In genomic region chr5:37388646-37389045, GRCm38 (mm10) we compare ENCODE assay signal across 29 mouse cellular contexts. TPM values are rescaled to one million over a fixed set of nuclear protein-coding genes. Genes with fewer than 3 reads are reported as not detected.
DNase-seq lines count a peak whose midpoint lies in the region; ATAC-seq and TF ChIP-seq lines count a peak whose summit lies in the region.
"Had no signal": no experiment of that assay in that cellular context is flagged by ENCODE, and none has a peak within 500 bp of the region (broad histone marks: within the 10 kb centered on the region; RNA-seq: fewer than 3 reads in every experiment).

No protein-coding gene starts in this region.

- no peaks in the 10 kb centered on the region; the same call in 1 of the 2 replicates for H3K36me3 ChIP-seq in forebrain, embryonic 11.5 days (ENCODE audit: control insufficient read depth, insufficient read depth, low read length)
- H3K36me3 ChIP-seq in forebrain, postnatal 0 days (ENCODE audit: insufficient read depth) = no peaks in the 10 kb centered on the region
- peaks cover 87% of the 10 kb centered on the region for H3K36me3 ChIP-seq in embryonic facial prominence, embryonic 10.5 days (replicated peaks)
- H3K36me3 ChIP-seq: forebrain, embryonic 15.5 days had no signal

- H3K4me3 ChIP-seq in forebrain, embryonic 11.5 days (ENCODE audit: low read depth, low read length) = no peak overlapping the region
- no peak overlapping the region for H3K4me3 ChIP-seq in forebrain, postnatal 0 days (ENCODE audit: low read depth, low read length)
- H3K4me3 ChIP-seq in embryonic facial prominence, embryonic 10.5 days = no peak overlapping the region
- H3K4me3 ChIP-seq: embryonic facial prominence, embryonic 12.5 days; embryonic facial prominence, embryonic 15.5 days; forebrain, embryonic 12.5 days; forebrain, embryonic 15.5 days; heart, embryonic 12.5 days; heart, embryonic 15.5 days; hindbrain, embryonic 10.5 days; hindbrain, embryonic 13.5 days had no signal

- H3K9me3 ChIP-seq in forebrain, embryonic 11.5 days (ENCODE audit: control insufficient read depth, low read length) = no peaks in the 10 kb centered on the region
- H3K9me3 ChIP-seq in forebrain, postnatal 0 days (ENCODE audit: low read length) = no peaks in the 10 kb centered on the region
- H3K9me3 ChIP-seq in embryonic facial prominence, embryonic 10.5 days = no peaks in the 10 kb centered on the region
- H3K9me3 ChIP-seq: embryonic facial prominence, embryonic 12.5 days; embryonic facial prominence, embryonic 15.5 days; forebrain, embryonic 12.5 days; forebrain, embryonic 15.5 days; heart, embryonic 12.5 days; heart, embryonic 15.5 days; hindbrain, embryonic 10.5 days; hindbrain, embryonic 13.5 days had no signal

- H3K4me1 ChIP-seq in forebrain, embryonic 11.5 days (replicated peaks; ENCODE audit: control insufficient read depth, insufficient read depth, low read length) = no peaks in the 10 kb centered on the region
- no peaks in the 10 kb centered on the region for H3K4me1 ChIP-seq in forebrain, postnatal 0 days (ENCODE audit: insufficient read depth)
- peaks cover 12% of the 10 kb centered on the region for H3K4me1 ChIP-seq in embryonic facial prominence, embryonic 10.5 days
- H3K4me1 ChIP-seq: embryonic facial prominence, embryonic 12.5 days; embryonic facial prominence, embryonic 15.5 days; forebrain, embryonic 12.5 days; forebrain, embryonic 15.5 days; hindbrain, embryonic 13.5 days had no signal

- ATAC-seq in forebrain, embryonic 11.5 days (replicated peaks; ENCODE audit: low FRiP score) = no peak
- ATAC-seq in forebrain, postnatal 0 days = no peak
- no peak for ATAC-seq in granulocyte monocyte progenitor cell, adult 5-6 weeks (replicated peaks; ENCODE audit: poor library complexity, severe bottlenecking)
- ATAC-seq: activated CD4-positive, CD25-positive, alpha-beta regulatory T cell, adult 4 months; CD4-positive, CD25-positive, alpha-beta regulatory T cell, adult 4 months; forebrain, embryonic 15.5 days; hindbrain, postnatal 0 days; intestine, postnatal 0 days had no signal

- no peak overlapping the region for H3K4me2 ChIP-seq in forebrain, embryonic 11.5 days (ENCODE audit: low read depth, low read length, severe bottlenecking)
- H3K4me2 ChIP-seq in forebrain, postnatal 0 days (ENCODE audit: low read depth) = no peak overlapping the region
- H3K4me2 ChIP-seq: embryonic facial prominence, embryonic 12.5 days; embryonic facial prominence, embryonic 15.5 days; forebrain, embryonic 12.5 days; forebrain, embryonic 15.5 days; heart, embryonic 12.5 days; heart, embryonic 15.5 days; hindbrain, embryonic 13.5 days had no signal

- H3K27ac ChIP-seq in forebrain, embryonic 11.5 days (ENCODE audit: low read depth, low read length) = no peak overlapping the region
- H3K27ac ChIP-seq in forebrain, postnatal 0 days (ENCODE audit: low read depth, low read length) = no peak overlapping the region
- H3K27ac ChIP-seq in embryonic facial prominence, embryonic 10.5 days (replicated peaks) = no peak overlapping the region
- H3K27ac ChIP-seq: embryonic facial prominence, embryonic 12.5 days; embryonic facial prominence, embryonic 15.5 days; forebrain, embryonic 12.5 days; forebrain, embryonic 15.5 days; heart, embryonic 15.5 days; hindbrain, embryonic 10.5 days; hindbrain, embryonic 13.5 days; hindbrain, postnatal 0 days had no signal

- no peak overlapping the region for H3K9ac ChIP-seq in forebrain, embryonic 11.5 days (ENCODE audit: low read length)
- no peak overlapping the region for H3K9ac ChIP-seq in forebrain, postnatal 0 days
- H3K9ac ChIP-seq: embryonic facial prominence, embryonic 12.5 days; embryonic facial prominence, embryonic 15.5 days; forebrain, embryonic 12.5 days; forebrain, embryonic 15.5 days; heart, embryonic 12.5 days; heart, embryonic 15.5 days; hindbrain, embryonic 13.5 days had no signal

- WGBS in forebrain, embryonic 11.5 days = 95% methylated on average over 3 of the region's 3 CpGs
- 89% methylated on average over 3 of the region's 3 CpGs for WGBS in forebrain, postnatal 0 days
- WGBS in embryonic facial prominence, embryonic 10.5 days = 91% methylated on average over 3 of the region's 3 CpGs

- TF ChIP-seq CTCF in forebrain, postnatal 0 days (IDR thresholded peaks at IDR 0.05; ENCODE audit: low read depth) = no peak

- H3K27me3 ChIP-seq in forebrain, embryonic 11.5 days (ENCODE audit: control insufficient read depth, insufficient read depth, low read length) = no peaks in the 10 kb centered on the region
- no peaks in the 10 kb centered on the region for H3K27me3 ChIP-seq in forebrain, postnatal 0 days (ENCODE audit: insufficient read depth, low read length)
- no peaks in the 10 kb centered on the region for H3K27me3 ChIP-seq in embryonic facial prominence, embryonic 10.5 days (replicated peaks; ENCODE audit: low read depth, poor library complexity, severe bottlenecking)
- H3K27me3 ChIP-seq: embryonic facial prominence, embryonic 12.5 days; embryonic facial prominence, embryonic 15.5 days; forebrain, embryonic 12.5 days; forebrain, embryonic 15.5 days; heart, embryonic 12.5 days; heart, embryonic 15.5 days; hindbrain, embryonic 13.5 days had no signal

- peak; percentile 15 for DNase-seq in forebrain, embryonic 11.5 days (ENCODE audit: low spot score)
- DNase-seq in forebrain, postnatal 0 days = no peak
- DNase-seq in NIH3T3 (ENCODE audit: low read depth) = peak; percentile 21
- DNase-seq in adipocyte (ENCODE audit: low spot score) = peak; percentile 11
- peak; percentile 34 for DNase-seq in adrenal gland, postnatal 14 days
- DNase-seq in embryonic facial prominence, embryonic 10.5 days (ENCODE audit: low spot score) = no peak
- DNase-seq in cerebellum, postnatal 14 days = no peak
- DNase-seq: cerebellum, adult 11-12 months; cerebellum, adult 8-10 months; cerebellum, postnatal 10 days; gastrocnemius, postnatal 10 days; heart, adult 18-20 months; heart, postnatal 10 days; heart, postnatal 36 days; kidney, adult 2 months had no signal

RNA-seq across cellular contexts. Expression of gene Evc2, which starts 50.3 kb away (rescaled TPM):
- 16.8 and 19.1 TPM in 2 replicates for polyA plus RNA-seq in forebrain, embryonic 11.5 days (2014; fragmentation: Nextera tagmentation; extraction: Ambion mirVana)
- 2.8 and 4.8 TPM in 2 replicates for total RNA-seq in forebrain, postnatal 0 days (2014; rRNA removed)
- polyA plus RNA-seq in forebrain, postnatal 0 days (2015; fragmentation: Nextera tagmentation; extraction: Ambion mirVana) = 2.8 and 3.0 TPM in 2 replicates
- 12.7 and 14.8 TPM in 2 replicates for total RNA-seq in adrenal gland, postnatal 14 days (2021)
- 21.7 and 21.9 TPM in 2 replicates for polyA plus RNA-seq in embryonic facial prominence, embryonic 10.5 days (2016; fragmentation: Nextera tagmentation; extraction: Ambion mirVana)
- not detected in 2 replicates for total RNA-seq in granulocyte monocyte progenitor cell, adult 5-6 weeks (2014; fragmentation: Nextera tagmentation)
- 0.22 TPM in 1 of 2 replicates, not detected in the other for total RNA-seq in granulocyte monocyte progenitor cell, adult 5-6 weeks (2017)
- total RNA-seq: MEL had no signal
- polyA plus RNA-seq: activated CD4-positive, CD25-positive, alpha-beta regulatory T cell, adult 4 months; CD4-positive, CD25-positive, alpha-beta regulatory T cell, adult 4 months had no signal

RNA-seq across cellular contexts. Expression of gene Evc, which starts 52.0 kb away (rescaled TPM):
- polyA plus RNA-seq in forebrain, embryonic 11.5 days (2014; fragmentation: Nextera tagmentation; extraction: Ambion mirVana) = 24.2 and 26.7 TPM in 2 replicates
- total RNA-seq in forebrain, postnatal 0 days (2014; rRNA removed) = 8.5 and 9.9 TPM in 2 replicates
- 2.3 and 2.4 TPM in 2 replicates for polyA plus RNA-seq in forebrain, postnatal 0 days (2015; fragmentation: Nextera tagmentation; extraction: Ambion mirVana)
- 9.2 and 11.3 TPM in 2 replicates for total RNA-seq in adrenal gland, postnatal 14 days (2021)
- polyA plus RNA-seq in embryonic facial prominence, embryonic 10.5 days (2016; fragmentation: Nextera tagmentation; extraction: Ambion mirVana) = 25.0 and 28.7 TPM in 2 replicates
- total RNA-seq in granulocyte monocyte progenitor cell, adult 5-6 weeks (2014; fragmentation: Nextera tagmentation) = not detected in 2 replicates
- not detected in 2 replicates for total RNA-seq in granulocyte monocyte progenitor cell, adult 5-6 weeks (2017)
- total RNA-seq: MEL had no signal
- polyA plus RNA-seq: activated CD4-positive, CD25-positive, alpha-beta regulatory T cell, adult 4 months; CD4-positive, CD25-positive, alpha-beta regulatory T cell, adult 4 months had no signal

Comparison
In these comparisons a context has a peak if more than half of its experiments do, and no peak if none do; other contexts are left out.
1. DNase-seq: peak in forebrain, embryonic 11.5 days (single experiment), NIH3T3 (single experiment), adipocyte (single experiment) and adrenal gland, postnatal 14 days (single experiment); none in forebrain, postnatal 0 days (single experiment), embryonic facial prominence, embryonic 10.5 days (single experiment) and cerebellum, postnatal 14 days (0 of 2).